8 mouse cellular contexts compared by ENCODE assay signal in the genomic region with DNA sequence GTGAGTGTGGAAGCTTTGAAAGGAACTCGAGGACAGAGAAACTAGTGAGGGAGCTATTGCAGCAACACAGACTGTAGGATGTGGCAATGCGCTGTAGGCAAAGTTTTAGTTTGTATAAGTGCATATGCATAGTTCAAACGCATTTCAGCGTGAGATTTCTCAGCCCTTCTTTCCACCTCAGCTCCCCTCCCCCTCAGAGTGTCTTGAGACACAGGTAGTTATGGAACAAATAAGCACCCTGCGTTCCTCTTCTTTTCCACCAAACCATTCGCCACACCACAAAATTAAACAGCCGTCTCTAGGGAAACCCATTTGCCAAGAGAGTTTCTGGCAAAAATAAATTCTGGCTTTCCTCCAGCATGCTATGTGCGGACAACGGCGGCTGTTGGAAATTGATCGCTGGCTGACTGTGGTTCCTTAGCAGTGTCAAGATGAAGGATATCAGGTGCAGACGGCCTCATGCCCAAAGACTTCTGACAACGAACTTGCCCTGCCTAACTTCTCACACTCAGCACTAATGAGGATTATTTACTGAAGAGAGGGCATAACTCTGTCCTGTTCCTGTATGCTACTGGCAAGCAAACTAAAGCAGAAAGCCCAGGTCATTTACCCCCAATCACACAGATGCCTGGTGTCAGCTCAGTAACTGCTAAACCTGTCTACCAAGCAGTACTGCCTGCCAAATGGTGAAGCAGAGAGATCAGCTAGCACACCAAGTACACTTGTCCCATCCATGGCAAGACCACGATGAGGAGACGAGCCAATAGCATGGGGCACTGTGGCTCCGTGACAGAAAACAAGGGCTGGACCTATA. TPM values are rescaled to one million over a fixed set of nuclear protein-coding genes. Genes with fewer than 3 reads are reported as not detected.
DNase-seq lines count a peak whose midpoint lies in the region; ATAC-seq and TF ChIP-seq lines count a peak whose summit lies in the region.
"Had no signal": no experiment of that assay in that cellular context is flagged by ENCODE, and none has a peak within 500 bp of the region (broad histone marks: within the 10 kb centered on the region; RNA-seq: fewer than 3 reads in every experiment).

No protein-coding gene starts in this region.

- peak; percentile 28 for DNase-seq in ovary, postnatal 14 days (ENCODE audit: low spot score)
- DNase-seq in ovary, adult 18-20 months (ENCODE audit: low spot score): no peak
- DNase-seq in gastrocnemius, adult 8-10 months (ENCODE audit: low spot score in 2 of 2): peak; percentile 63
- no peak for DNase-seq in kidney, postnatal 0 days (ENCODE audit: low spot score)

- no peaks in the 10 kb centered on the region for H3K9me3 ChIP-seq in kidney, postnatal 0 days (replicated peaks; ENCODE audit: low read length)
- H3K9me3 ChIP-seq in lung, embryonic 15.5 days: no peaks in the 10 kb centered on the region
- no peaks in the 10 kb centered on the region for H3K9me3 ChIP-seq in stomach, embryonic 15.5 days
- H3K9me3 ChIP-seq: neural tube, embryonic 12.5 days had no signal

- peaks cover 8% of the 10 kb centered on the region for H3K4me1 ChIP-seq in brown adipose tissue, adult 24 weeks (ENCODE audit: control insufficient read depth, insufficient read depth, insufficient read length, low read length)
- 0 out of 2 replicates have a peak, but pooled peaks cover 12% of the 10 kb centered on the region for H3K4me1 ChIP-seq in kidney, postnatal 0 days (replicated peaks; ENCODE audit: insufficient read depth, low read length)
- peaks cover 14% of the 10 kb centered on the region for H3K4me1 ChIP-seq in lung, embryonic 15.5 days
- peaks cover 7% of the 10 kb centered on the region; the same call in 1 of the 2 replicates for H3K4me1 ChIP-seq in stomach, embryonic 15.5 days
- H3K4me1 ChIP-seq: neural tube, embryonic 12.5 days had no signal

- H3K9ac ChIP-seq in kidney, postnatal 0 days (ENCODE audit: low read depth, low read length): no peak overlapping the region
- H3K9ac ChIP-seq in lung, embryonic 15.5 days: no peak overlapping the region
- no peak overlapping the region for H3K9ac ChIP-seq in stomach, embryonic 15.5 days
- H3K9ac ChIP-seq: neural tube, embryonic 12.5 days had no signal

- 45% methylated on average over 16 of the region's 16 CpGs for WGBS in kidney, postnatal 0 days
- WGBS in lung, embryonic 15.5 days: 36% methylated on average over 16 of the region's 16 CpGs
- 39% methylated on average over 16 of the region's 16 CpGs for WGBS in stomach, embryonic 15.5 days

- no peaks in the 10 kb centered on the region for H3K27me3 ChIP-seq in kidney, postnatal 0 days (ENCODE audit: insufficient read depth, low read length)
- no peaks in the 10 kb centered on the region for H3K27me3 ChIP-seq in lung, embryonic 15.5 days
- no peaks in the 10 kb centered on the region for H3K27me3 ChIP-seq in stomach, embryonic 15.5 days (replicated peaks)
- H3K27me3 ChIP-seq: neural tube, embryonic 12.5 days had no signal

- no peak for TF ChIP-seq CTCF in kidney, postnatal 0 days (IDR thresholded peaks at IDR 0.05; ENCODE audit: low read depth)

- H3K4me3 ChIP-seq in brown adipose tissue, adult 24 weeks (ENCODE audit: insufficient read depth, low read depth, low read length): peak overlapping the region; percentile 42
- no peak overlapping the region for H3K4me3 ChIP-seq in kidney, postnatal 0 days (replicated peaks; ENCODE audit: low read depth, low read length)
- no peak overlapping the region for H3K4me3 ChIP-seq in lung, embryonic 15.5 days
- no peak overlapping the region for H3K4me3 ChIP-seq in stomach, embryonic 15.5 days (replicated peaks)
- H3K4me3 ChIP-seq: neural tube, embryonic 12.5 days had no signal

- no peak overlapping the region for H3K27ac ChIP-seq in brown adipose tissue, adult 24 weeks (replicated peaks; ENCODE audit: low read depth, low read length)
- no peak overlapping the region for H3K27ac ChIP-seq in kidney, postnatal 0 days
- H3K27ac ChIP-seq in lung, embryonic 15.5 days: no peak overlapping the region
- H3K27ac ChIP-seq in stomach, embryonic 15.5 days: 0 out of 2 replicates have a peak overlapping the region, but pooled peaks have one; percentile 26
- H3K27ac ChIP-seq: neural tube, embryonic 12.5 days had no signal

- ATAC-seq in kidney, postnatal 0 days (replicated peaks; ENCODE audit: low FRiP score, low read depth): no peak
- ATAC-seq in lung, embryonic 15.5 days (ENCODE audit: borderline replicate concordance, extremely low read depth, low FRiP score, low TSS enrichment): peak; percentile 42; the same call in 1 of the 2 replicates
- ATAC-seq in stomach, embryonic 15.5 days (ENCODE audit: insufficient read depth, low FRiP score, low read depth): no peak

- no peaks in the 10 kb centered on the region for H3K36me3 ChIP-seq in kidney, postnatal 0 days (ENCODE audit: insufficient read depth, low read length)
- H3K36me3 ChIP-seq in lung, embryonic 15.5 days: no peaks in the 10 kb centered on the region
- H3K36me3 ChIP-seq in stomach, embryonic 15.5 days: no peaks in the 10 kb centered on the region
- H3K36me3 ChIP-seq: neural tube, embryonic 12.5 days had no signal

- H3K4me2 ChIP-seq in kidney, postnatal 0 days (ENCODE audit: low read length): peak overlapping the region; percentile 21
- H3K4me2 ChIP-seq in lung, embryonic 15.5 days: peak overlapping the region; percentile 40
- H3K4me2 ChIP-seq in stomach, embryonic 15.5 days: peak overlapping the region; percentile 33; the same call in 1 of the 2 replicates
- H3K4me2 ChIP-seq: neural tube, embryonic 12.5 days had no signal

RNA-seq across cellular contexts. Expression of a gene that starts 25.2 kb away (rescaled TPM):
- polyA plus RNA-seq in brown adipose tissue, adult 24 weeks (2012; ENCODE audit: insufficient read depth, insufficient read length, missing spikeins): 22.9 and 25.1 TPM in 2 replicates
- total RNA-seq in gastrocnemius, adult 8-10 months (2022): 10 to 100 TPM; 29.3 to 38.2 (median 31.6) TPM
- polyA plus RNA-seq in kidney, postnatal 0 days (2015; fragmentation: Nextera tagmentation; extraction: Ambion mirVana): 23.6 and 27.4 TPM in 2 replicates
- polyA plus RNA-seq in lung, embryonic 15.5 days (2015; fragmentation: Nextera tagmentation; extraction: Ambion mirVana): 22.0 and 22.7 TPM in 2 replicates
- polyA plus RNA-seq in stomach, embryonic 15.5 days (2015; fragmentation: Nextera tagmentation; extraction: Ambion mirVana): 24.1 and 28.7 TPM in 2 replicates

Comparison
In these comparisons a context has a peak if more than half of its experiments do, and no peak if none do; other contexts are left out.
1. DNase-seq: peak in ovary, postnatal 14 days (single experiment) and gastrocnemius, adult 8-10 months (2 of 2); none in ovary, adult 18-20 months (single experiment) and kidney, postnatal 0 days (single experiment).
2. Peak in every context shown above with its lines, with median percentiles within 50 percentile points of each other: H3K4me2 ChIP-seq.